Mouse (Mus musculus) ES-Bruce4 (cell line): Measurements from ENCODE around the gene Olfr1417. TPM values are rescaled to one million over a fixed set of nuclear protein-coding genes. Genes with fewer than 3 reads are reported as not detected.

Experiments
- H3K27ac ChIP-seq: 2 replicates; pipeline ENCODE4 v1.5.1; 2012; ENCODE audit warnings: low read length, inconsistent platforms; ENCODE audit not compliant: insufficient read depth
- H3K27me3 ChIP-seq: 2 replicates; pipeline ENCODE4 v1.6.1; 2012; ENCODE audit warnings: mild to moderate bottlenecking, low read length, inconsistent platforms; ENCODE audit not compliant: control insufficient read depth, poor library complexity, insufficient read depth, severe bottlenecking
- H3K36me3 ChIP-seq: 2 replicates; pipeline ENCODE4 v1.6.1; 2012; ENCODE audit warnings: inconsistent platforms, mild to moderate bottlenecking, low read length, moderate library complexity; ENCODE audit not compliant: control insufficient read depth, poor library complexity, insufficient read depth, severe bottlenecking
- H3K4me1 ChIP-seq: one replicate; pipeline ENCODE4 v1.8.1; 2011; ENCODE audit warnings: low read length; ENCODE audit not compliant: control insufficient read depth, insufficient read depth
- H3K4me3 ChIP-seq: 2 replicates; pipeline ENCODE4 v1.5.1; 2011; ENCODE audit warnings: low read depth, mild to moderate bottlenecking, low read length
- H3K9ac ChIP-seq: 2 replicates; pipeline ENCODE4 v1.6.1; 2012; ENCODE audit warnings: low read depth, mild to moderate bottlenecking, inconsistent platforms; ENCODE audit not compliant: poor library complexity, severe bottlenecking
- H3K9me3 ChIP-seq: replicated peaks from 2 replicates; pipeline ENCODE4 v1.6.1; 2012; ENCODE audit warnings: mild to moderate bottlenecking, low read length, inconsistent platforms; ENCODE audit not compliant: control insufficient read depth, poor library complexity, insufficient read depth, severe bottlenecking
- CTCF ChIP-seq: IDR thresholded peaks from one replicate; pipeline ENCODE4 v1.8.1; 2011; ENCODE audit warnings: low read depth, low read length
- EP300 ChIP-seq: IDR thresholded peaks from 2 replicates; pipeline ENCODE4 v1.6.1; 2011; ENCODE audit warnings: low read depth, low read length; ENCODE audit not compliant: insufficient read depth
- POLR2A ChIP-seq: IDR thresholded peaks from one replicate; pipeline ENCODE4 v1.8.1; 2011; ENCODE audit warnings: low read length; ENCODE audit not compliant: insufficient read depth
- polyA plus RNA-seq: library from polyadenylated mRNA; stranded (reverse); fragments of >200 nt; gene quantifications from 2 replicates; pipeline ENCODE4 v1.2.4, GENCODE M21; 2011; ENCODE audit warnings: low read depth; ENCODE audit not compliant: missing spikeins, insufficient read depth, insufficient read length

The Olfr1417 gene
- polyA plus RNA-seq, 1 experiment: not detected

GRCm38 (mm10) chr19:11813649-11814048 lies 25.4 kb downstream of the Olfr1417 start:
- Histone ChIP-seq H3K36me3 (no peaks in the 10 kb centered on the region), H3K4me1 (peaks cover 12% of the 10 kb centered on the region), H3K4me3 (no peak overlapping the region), H3K27ac (peak overlapping the region; percentile 26), H3K9ac (peak overlapping the region; percentile 35), H3K9me3 (no peaks in the 10 kb centered on the region), H3K27me3 (no peaks in the 10 kb centered on the region)
- no peak for TF ChIP-seq POLR2A
- no peak for TF ChIP-seq CTCF
- 0 out of 2 replicates have a peak, but pooled peaks have one; percentile 8 for TF ChIP-seq EP300

GRCm38 (mm10) chr19:11813136-11813535 lies 25.9 kb downstream of the Olfr1417 start:
- H3K27ac ChIP-seq: no peak overlapping the region
- peaks cover 15% of the 10 kb centered on the region for H3K4me1 ChIP-seq

GRCm38 (mm10) chr19:11811688-11812365 lies 27.2 kb downstream of the Olfr1417 start:
- Histone ChIP-seq H3K27me3 (no peaks in the 10 kb centered on the region), H3K9ac (no peak overlapping the region), H3K9me3 (no peaks in the 10 kb centered on the region), H3K4me3 (no peak overlapping the region), H3K36me3 (no peaks in the 10 kb centered on the region), H3K4me1 (peaks cover 18% of the 10 kb centered on the region), H3K27ac (no peak overlapping the region)
- TF ChIP-seq POLR2A (no peak), CTCF (no peak), EP300 (no peak)

More at GRCm38 (mm10) chr19:11813136-11813535, 25.9 kb downstream of the Olfr1417 start:
- no peak overlapping the region for H3K4me3 ChIP-seq
- TF ChIP-seq POLR2A (no peak), CTCF (no peak), EP300 (no peak)
- no peaks in the 10 kb centered on the region for H3K9me3 ChIP-seq
- H3K27me3 ChIP-seq: no peaks in the 10 kb centered on the region
- no peaks in the 10 kb centered on the region for H3K36me3 ChIP-seq
- no peak overlapping the region for H3K9ac ChIP-seq

GRCm38 (mm10) chr19:11810856-11811255 lies 28.2 kb downstream of the Olfr1417 start:
- Histone ChIP-seq H3K4me1 (peaks cover 18% of the 10 kb centered on the region), H3K27ac (peak overlapping the region; percentile 45; the same call in 1 of the 2 replicates), H3K9ac (no peak overlapping the region), H3K36me3 (no peaks in the 10 kb centered on the region), H3K27me3 (no peaks in the 10 kb centered on the region), H3K4me3 (no peak overlapping the region), H3K9me3 (no peaks in the 10 kb centered on the region)
- TF ChIP-seq CTCF: no peak
- TF ChIP-seq POLR2A: no peak

- H3K9ac ChIP-seq: no peak overlapping the region
- no peaks in the 10 kb centered on the region for H3K9me3 ChIP-seq
- peaks cover 19% of the 10 kb centered on the region for H3K4me1 ChIP-seq
- peak overlapping the region; percentile 45 for H3K27ac ChIP-seq
- TF ChIP-seq CTCF (no peak), EP300 (no peak), POLR2A (no peak)
- no peak overlapping the region for H3K4me3 ChIP-seq
- no peaks in the 10 kb centered on the region for H3K27me3 ChIP-seq
- no peaks in the 10 kb centered on the region for H3K36me3 ChIP-seq
Measured at GRCm38 (mm10) chr19:11810003-11810758, 28.8 kb downstream of the Olfr1417 start.

GRCm38 (mm10) chr19:11808452-11808851 lies 30.6 kb downstream of the Olfr1417 start:
- peak overlapping the region; percentile 67; the same call in 1 of the 2 replicates for H3K27ac ChIP-seq
- H3K27me3 ChIP-seq: no peaks in the 10 kb centered on the region
- H3K36me3 ChIP-seq: peaks cover under 1% of the 10 kb centered on the region; the same call in 1 of the 2 replicates
- no peak overlapping the region for H3K4me3 ChIP-seq
- no peaks in the 10 kb centered on the region for H3K9me3 ChIP-seq
- H3K9ac ChIP-seq: no peak overlapping the region
- no peak for TF ChIP-seq POLR2A
- no peak for TF ChIP-seq EP300
- TF ChIP-seq CTCF: no peak
- peaks cover 17% of the 10 kb centered on the region for H3K4me1 ChIP-seq
